Mouse (Mus musculus) olfactory bulb, adult 2 months (tissue): Measurements from ENCODE around the gene Gm2022. TPM values are rescaled to one million over a fixed set of nuclear protein-coding genes. Genes with fewer than 3 reads are reported as not detected.
"Not testable (repeated sequence)": the region's sequence is repeated elsewhere in the genome, so short reads cannot be mapped to it uniquely, and the experiment has no call there.

Source experiments
- H3K27ac ChIP-seq: fragments of 200-500 bp; 2 replicates; pipeline ENCODE4 v1.5.1; 2012; ENCODE audit warnings: low read depth, low read length; ENCODE audit not compliant: insufficient read depth
- H3K4me1 ChIP-seq: fragments of 200-500 bp; 2 replicates; pipeline ENCODE4 v1.6.1; 2012; ENCODE audit warnings: low read length; ENCODE audit not compliant: control insufficient read depth, insufficient read depth
- H3K4me3 ChIP-seq: fragments of 200-500 bp; 2 replicates; pipeline ENCODE4 v1.5.1; 2012; ENCODE audit warnings: mild to moderate bottlenecking, low read depth, low read length, moderate library complexity; ENCODE audit not compliant: insufficient read depth
- WGBS: fragments of 180-500 bp; shearing (Covaris S2); methylation state at CpG from one replicate; pipeline ENCODE4 v1.1.7; 2018; 5-methylcytosine and 5-hydroxymethylcytosine counted together
- polyA plus RNA-seq: library from polyadenylated mRNA; stranded (reverse); fragments of >200 nt; gene quantifications from 2 replicates; pipeline ENCODE4 v1.2.4, GENCODE M21; 2012; ENCODE audit warnings: low replicate concordance; ENCODE audit not compliant: missing spikeins, insufficient read depth, insufficient read length

Gm2022 gene
- polyA plus RNA-seq = not detected in 2 replicates

- H3K4me1 ChIP-seq, H3K27ac ChIP-seq, H3K4me3 ChIP-seq: not testable (repeated sequence)
- 100% methylated on average over 1 of the region's 1 CpGs for WGBS
Observed at GRCm38 (mm10) chr12:87895070-87895469, at the start of gene Gm2022. Gm2022 (plus strand) TSS chr12:87895370.

- H3K4me3 ChIP-seq = not testable (repeated sequence)
- WGBS = no CpG with 5 or more reads among the region's 2 CpGs
Observed at GRCm38 (mm10) chr12:87850657-87851056, 44.5 kb upstream of the Gm2022 start.

GRCm38 (mm10) chr12:87856067-87856466, 39.1 kb upstream of the Gm2022 start:
- not testable (repeated sequence) for H3K4me1 ChIP-seq, H3K27ac ChIP-seq, H3K4me3 ChIP-seq
- WGBS = 83% methylated on average over 1 of the region's 1 CpGs

More at GRCm38 (mm10) chr12:87850657-87851056, 44.5 kb upstream of the Gm2022 start:
- not testable (repeated sequence) for H3K27ac ChIP-seq, H3K4me1 ChIP-seq

- not testable (repeated sequence) for H3K4me1 ChIP-seq, H3K27ac ChIP-seq, H3K4me3 ChIP-seq
- WGBS = 87% methylated on average over 23 of the region's 23 CpGs
Observed at GRCm38 (mm10) chr12:87861740-87862692, 33.2 kb upstream of the Gm2022 start.

GRCm38 (mm10) chr12:87863638-87864037, 31.5 kb upstream of the Gm2022 start:
- 95% methylated on average over 10 of the region's 11 CpGs for WGBS
- not testable (repeated sequence) for H3K27ac ChIP-seq, H3K4me3 ChIP-seq, H3K4me1 ChIP-seq

- not testable (repeated sequence) for H3K27ac ChIP-seq, H3K4me3 ChIP-seq, H3K4me1 ChIP-seq
- WGBS = 82% methylated on average over 2 of the region's 2 CpGs
Observed at GRCm38 (mm10) chr12:87864048-87864447, 31.1 kb upstream of the Gm2022 start.

- H3K27ac ChIP-seq, H3K4me1 ChIP-seq, H3K4me3 ChIP-seq: not testable (repeated sequence)
- 86% methylated on average over 5 of the region's 5 CpGs for WGBS
Observed at GRCm38 (mm10) chr12:87873772-87874171, 21.4 kb upstream of the Gm2022 start, which contains the start of gene Gm2016. Gm2016 (plus strand) TSS chr12:87874072.

GRCm38 (mm10) chr12:87919721-87920120, 24.6 kb downstream of the Gm2022 start, which contains the start of gene Gm2035:
Gm2035 (minus strand) TSS chr12:87919857.
- WGBS = 70% methylated on average over 2 of the region's 2 CpGs
- H3K4me3 ChIP-seq, H3K4me1 ChIP-seq, H3K27ac ChIP-seq: not testable (repeated sequence)

Other genes starting within 250 kb of the Gm2022 start
- not detected in 2 replicates for gene Gm21319, start 119.6 kb upstream of the Gm2022 start, polyA plus RNA-seq
- not detected in 2 replicates for gene Gm21936, start 99.9 kb upstream of the Gm2022 start, polyA plus RNA-seq
- not detected in 2 replicates for gene BB287469, start 78.8 kb upstream of the Gm2022 start, polyA plus RNA-seq
- gene Gm2001, start 53.0 kb upstream of the Gm2022 start, polyA plus RNA-seq = not detected in 2 replicates
- gene Gm2016, start 21.3 kb upstream of the Gm2022 start, polyA plus RNA-seq = not detected in 2 replicates
- not detected in 2 replicates for gene Gm2035, start 24.5 kb downstream of the Gm2022 start, polyA plus RNA-seq
- not detected in 2 replicates for gene Gm2042, start 58.7 kb downstream of the Gm2022 start, polyA plus RNA-seq
- gene Gm2075, start 116.5 kb downstream of the Gm2022 start, polyA plus RNA-seq = not detected in 2 replicates
- gene Gm6803, start 123.4 kb downstream of the Gm2022 start, polyA plus RNA-seq = not detected in 2 replicates
- gene Gm2056, start 131.6 kb downstream of the Gm2022 start, polyA plus RNA-seq = not detected in 2 replicates
- gene Gm16368, start 188.3 kb downstream of the Gm2022 start, polyA plus RNA-seq = not detected in 2 replicates